Mouse (Mus musculus) limb, embryonic 14.5 days (tissue): ENCODE results near the gene Rab40c. TPM values are rescaled to one million over a fixed set of nuclear protein-coding genes. Genes with fewer than 3 reads are reported as not detected.

Experiments used
- ATAC-seq: fragments of 200-750 bp; cut with Nextera tagmentation; 2 replicates; pipeline ENCODE4 v1.8.0; 2017; ENCODE audit warnings: low read depth, moderate number of reproducible peaks, moderate TSS enrichment; ENCODE audit not compliant: low FRiP score
- DNase-seq: peaks from one replicate; pipeline ENCODE4 v3.0.0-alpha.2; 2015; ENCODE audit warnings: low spot score
- H3K27ac ChIP-seq: fragments of 300-500 bp; sonication (generic); replicated peaks from 2 replicates; pipeline ENCODE4 v1.5.1; 2014; ENCODE audit warnings: low read depth, mild to moderate bottlenecking, low read length, moderate library complexity, mixed read lengths
- H3K27me3 ChIP-seq: fragments of 300-500 bp; sonication (generic); 2 replicates; pipeline ENCODE4 v1.6.1; 2014; ENCODE audit warnings: low read length, mixed read lengths; ENCODE audit not compliant: control insufficient read depth, insufficient read depth
- H3K36me3 ChIP-seq: fragments of 300-500 bp; sonication (generic); 2 replicates; pipeline ENCODE4 v1.6.1; 2014; ENCODE audit warnings: mild to moderate bottlenecking, low read length, moderate library complexity, mixed read lengths; ENCODE audit not compliant: control insufficient read depth, insufficient read depth
- H3K4me1 ChIP-seq: fragments of 300-500 bp; sonication (generic); 2 replicates; pipeline ENCODE4 v1.6.1; 2014; ENCODE audit warnings: antibody characterized with exemption, low read length, mixed read lengths; ENCODE audit not compliant: control insufficient read depth, insufficient read depth
- H3K4me2 ChIP-seq: fragments of 300-500 bp; sonication (generic); replicated peaks from 2 replicates; pipeline ENCODE4 v1.6.1; 2014; ENCODE audit warnings: low read depth, mild to moderate bottlenecking, low read length, moderate library complexity; ENCODE audit not compliant: severe bottlenecking
- H3K4me3 ChIP-seq: fragments of 300-500 bp; sonication (generic); replicated peaks from 2 replicates; pipeline ENCODE4 v1.5.1; 2014; ENCODE audit warnings: low read length
- H3K9ac ChIP-seq: fragments of 300-500 bp; sonication (generic); 2 replicates; pipeline ENCODE4 v1.6.1; 2014; ENCODE audit warnings: mild to moderate bottlenecking, low read depth, low read length, moderate library complexity; ENCODE audit not compliant: severe bottlenecking
- H3K9me3 ChIP-seq: fragments of 300-500 bp; sonication (generic); 2 replicates; pipeline ENCODE4 v1.6.1; 2016; ENCODE audit warnings: low read length; ENCODE audit not compliant: control insufficient read depth
- POLR2A ChIP-seq: fragments of 200-500 bp; IDR thresholded peaks from 2 replicates; pipeline ENCODE4 v1.8.0; 2012; ENCODE audit warnings: inconsistent platforms, mild to moderate bottlenecking, moderate library complexity, borderline replicate concordance; ENCODE audit not compliant: insufficient read depth, insufficient read length; ENCODE audit errors: extremely low read depth
- WGBS: fragments of 180-500 bp; shearing (Covaris S2); extraction: QIAGEN DNeasy Blood & Tissue Kit; methylation state at CpG from one replicate; pipeline ENCODE4 v1.1.7; 2014; 5-methylcytosine and 5-hydroxymethylcytosine counted together
- polyA plus RNA-seq, 2 experiments: library from polyadenylated mRNA; depleted of rRNA in 1 of 2; stranded (reverse) in 1 of 2; unstranded in 1 of 2; fragments of >200 nt; fragmentation: Nextera tagmentation in 1 of 2; extraction: Ambion mirVana in 1 of 2; gene quantifications; 2 replicates each; pipeline versions ENCODE4 v1.2.1 to v1.2.3; 2012 to 2014

Rab40c gene
- polyA plus RNA-seq, 2 experiments: 20.8 to 53.3 TPM

DNA sequence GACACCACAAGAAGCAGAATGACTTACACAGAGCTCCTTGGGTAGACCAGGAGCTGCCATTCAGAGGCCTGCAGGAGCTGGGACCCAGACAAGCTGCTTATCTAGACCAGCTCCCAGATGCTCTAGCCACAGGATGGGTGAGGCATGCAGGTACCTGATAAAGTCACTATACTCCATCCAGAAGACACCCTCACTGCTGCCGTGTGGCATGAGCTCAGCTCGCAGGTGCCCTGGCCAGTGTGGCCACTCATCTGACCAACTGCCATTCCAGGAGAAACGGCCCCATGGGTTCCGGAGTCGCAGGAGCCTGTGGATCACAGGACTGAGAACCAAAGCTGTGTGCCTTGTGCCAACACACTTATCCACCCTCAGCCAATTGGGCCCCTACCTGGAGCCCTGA is 42.0 kb upstream of the Rab40c start:
- Histone ChIP-seq H3K4me2 (no peak overlapping the region), H3K27me3 (no peaks in the 10 kb centered on the region), H3K4me3 (no peak overlapping the region), H3K4me1 (no peaks in the 10 kb centered on the region), H3K36me3 (peaks cover 67% of the 10 kb centered on the region), H3K27ac (no peak overlapping the region), H3K9me3 (no peaks in the 10 kb centered on the region), H3K9ac (no peak overlapping the region)
- WGBS: 93% methylated on average over 5 of the region's 5 CpGs
- TF ChIP-seq POLR2A: no peak
- ATAC-seq: no peak
- no peak for DNase-seq

DNA sequence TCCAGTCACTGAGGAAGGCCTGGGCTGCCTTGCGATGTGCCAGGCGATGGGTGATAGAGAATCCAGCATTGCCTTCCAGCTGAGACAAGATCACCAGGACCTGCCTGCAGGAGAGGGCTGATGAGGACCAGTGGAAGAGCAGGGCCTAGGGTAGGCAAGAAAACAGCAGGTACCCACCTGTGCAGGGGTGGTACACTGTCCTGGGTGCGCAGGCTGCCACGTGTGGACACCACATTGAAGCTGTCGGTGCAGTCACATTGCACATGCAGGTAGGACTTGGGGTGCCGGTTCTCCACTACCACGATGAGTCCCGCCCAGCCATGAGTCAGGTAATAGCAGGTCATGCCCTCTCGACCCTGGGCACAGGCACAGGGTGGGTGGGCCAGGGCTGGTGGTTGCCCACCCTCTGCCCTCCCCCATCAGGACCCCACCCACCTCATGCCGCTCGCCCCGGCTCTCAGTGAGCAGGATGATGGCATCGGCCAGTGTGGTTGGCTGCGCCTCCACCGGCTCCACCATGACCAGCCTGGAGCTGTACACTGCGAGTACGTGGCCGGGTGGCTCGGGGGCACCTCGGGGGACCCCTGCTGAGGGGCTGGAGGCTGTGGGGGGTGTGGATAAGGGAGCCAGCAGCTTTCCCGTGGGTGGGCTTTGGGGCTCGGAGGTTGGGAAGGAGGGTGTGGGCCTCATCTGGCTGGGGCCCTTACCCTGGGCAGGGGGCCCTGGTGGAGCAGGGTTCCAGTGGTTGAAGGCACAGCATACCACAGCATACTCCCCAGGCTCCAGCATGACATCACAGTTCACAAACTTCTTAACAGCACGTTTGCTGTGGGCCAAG is 40.3 kb upstream of the Rab40c start:
- Histone ChIP-seq H3K4me2 (no peak overlapping the region), H3K4me1 (no peaks in the 10 kb centered on the region), H3K9me3 (no peaks in the 10 kb centered on the region), H3K9ac (no peak overlapping the region), H3K36me3 (peaks cover 63% of the 10 kb centered on the region), H3K4me3 (no peak overlapping the region), H3K27ac (no peak overlapping the region), H3K27me3 (no peaks in the 10 kb centered on the region)
- ATAC-seq: no peak
- 92% methylated on average over 23 of the region's 23 CpGs for WGBS
- TF ChIP-seq POLR2A: no peak
- DNase-seq: no peak

DNA sequence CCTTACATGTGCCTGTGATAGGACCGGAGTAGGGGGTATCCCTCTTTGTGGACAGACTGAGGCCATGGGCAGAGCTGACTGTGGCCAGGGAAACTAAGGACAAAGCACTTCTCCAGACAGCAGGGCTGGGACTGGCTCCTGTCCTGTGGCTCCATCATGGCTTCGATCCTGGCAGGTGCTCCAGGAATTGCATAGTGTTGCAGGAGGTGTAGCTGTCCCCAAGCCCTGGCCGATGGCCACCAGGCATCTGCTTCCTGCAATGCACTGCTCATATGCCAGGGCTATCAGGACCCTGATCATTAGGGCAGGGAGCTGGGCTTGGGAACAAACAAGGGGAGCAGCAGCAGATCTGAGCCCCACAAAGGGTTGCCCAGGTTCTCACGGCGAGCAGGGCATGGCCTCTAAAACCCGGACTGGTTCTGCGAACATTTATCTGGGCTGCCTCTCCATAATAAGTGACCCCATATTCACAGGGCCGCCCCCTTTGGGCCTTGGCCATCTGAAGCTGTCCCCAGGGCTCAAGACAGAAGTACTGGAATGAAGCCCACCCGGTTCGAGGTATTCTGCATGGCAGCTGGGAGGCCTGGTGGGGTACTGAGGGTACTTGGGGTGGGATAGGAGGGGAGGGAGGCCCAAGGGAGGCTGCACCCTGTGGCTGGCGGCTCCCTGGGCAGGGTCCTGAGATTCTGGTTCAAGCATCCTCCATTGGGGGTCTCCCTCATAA is 39.4 kb upstream of the Rab40c start:
- H3K27me3 ChIP-seq: no peaks in the 10 kb centered on the region
- TF ChIP-seq POLR2A: no peak
- ATAC-seq (no peak), DNase-seq (no peak)
- 91% methylated on average over 11 of the region's 11 CpGs for WGBS
- H3K4me2 ChIP-seq: no peak overlapping the region
- H3K27ac ChIP-seq: no peak overlapping the region
- H3K4me3 ChIP-seq: no peak overlapping the region
- H3K9ac ChIP-seq: no peak overlapping the region
- no peaks in the 10 kb centered on the region for H3K4me1 ChIP-seq
- peaks cover 57% of the 10 kb centered on the region for H3K36me3 ChIP-seq
- H3K9me3 ChIP-seq: no peaks in the 10 kb centered on the region

DNA sequence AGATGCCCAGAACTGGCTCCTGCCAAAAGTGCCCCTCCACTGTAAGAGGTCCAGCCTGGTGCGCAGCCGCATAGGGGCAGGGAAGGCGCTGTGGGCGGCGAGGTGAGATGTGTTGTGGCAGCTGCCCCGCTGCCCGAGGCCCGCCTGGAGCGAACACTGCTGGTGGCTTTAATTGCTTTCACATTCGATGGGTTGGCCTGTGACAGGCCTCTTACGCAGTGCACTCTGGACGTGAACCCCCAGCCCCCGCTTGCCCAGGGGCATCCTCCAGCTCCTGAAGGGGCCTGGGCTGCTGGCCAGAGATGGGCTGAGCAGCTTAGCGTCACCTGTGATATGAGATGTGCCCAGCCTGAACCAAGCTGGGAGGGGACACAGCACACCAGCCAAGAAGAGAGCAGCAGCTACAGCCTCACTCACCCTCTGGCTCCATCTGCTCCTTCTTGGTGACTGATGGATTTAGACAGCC is 38.1 kb upstream of the Rab40c start:
- no peak overlapping the region for H3K4me3 ChIP-seq
- H3K9ac ChIP-seq: no peak overlapping the region
- no peak for TF ChIP-seq POLR2A
- no peaks in the 10 kb centered on the region for H3K4me1 ChIP-seq
- WGBS: 73% methylated on average over 14 of the region's 14 CpGs
- no peak for DNase-seq
- H3K27me3 ChIP-seq: peaks cover 11% of the 10 kb centered on the region
- no peak for ATAC-seq
- peaks cover 44% of the 10 kb centered on the region for H3K36me3 ChIP-seq
- H3K27ac ChIP-seq: no peak overlapping the region
- H3K4me2 ChIP-seq: no peak overlapping the region
- no peaks in the 10 kb centered on the region for H3K9me3 ChIP-seq

DNA sequence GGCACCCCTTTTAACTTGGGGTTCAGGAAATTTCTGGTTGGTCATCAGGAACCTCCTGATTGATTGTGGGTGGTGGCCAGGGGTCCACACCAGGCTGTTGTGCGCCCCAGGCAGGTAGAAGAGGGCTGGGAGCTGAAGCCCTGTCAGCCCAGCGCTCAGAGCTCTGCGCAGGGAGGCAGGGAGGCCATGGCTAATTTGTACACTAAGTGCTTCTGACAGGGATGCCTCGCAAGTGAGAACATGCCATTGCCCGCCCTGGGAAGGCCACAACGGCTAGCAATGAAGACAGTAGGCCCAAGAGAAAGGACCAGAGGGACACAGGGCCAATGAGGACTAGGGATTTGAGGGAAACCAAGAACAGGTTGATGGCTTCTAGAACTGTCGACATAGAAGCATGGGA is 37.1 kb upstream of the Rab40c start:
- 0 out of 2 replicates have a peak overlapping the region, but pooled peaks have one; percentile 16 for H3K9ac ChIP-seq
- peaks cover 35% of the 10 kb centered on the region for H3K36me3 ChIP-seq
- no peak for ATAC-seq
- 67% methylated on average over 7 of the region's 7 CpGs for WGBS
- H3K4me3 ChIP-seq: no peak overlapping the region
- H3K9me3 ChIP-seq: no peaks in the 10 kb centered on the region
- H3K4me1 ChIP-seq: 0 out of 2 replicates have a peak, but pooled peaks cover 3% of the 10 kb centered on the region
- no peak overlapping the region for H3K27ac ChIP-seq
- TF ChIP-seq POLR2A: no peak
- H3K4me2 ChIP-seq: no peak overlapping the region
- H3K27me3 ChIP-seq: peaks cover 21% of the 10 kb centered on the region
- DNase-seq: no peak
